ENCODE assay signal across 8 mouse cellular contexts in genomic region chr8:110716075-110716474, GRCm38 (mm10). TPM values are rescaled to one million over a fixed set of nuclear protein-coding genes. Genes with fewer than 3 reads are reported as not detected.
A peak's percentile ranks its signal among the peaks of the same experiment; 100 is the strongest.
DNase-seq lines count a peak whose midpoint lies in the region; ATAC-seq and TF ChIP-seq lines count a peak whose summit lies in the region.

No protein-coding gene starts in this region.

- TF ChIP-seq EP300 in liver, postnatal 0 days (IDR thresholded peaks at IDR 0.05; ENCODE audit: low read depth), result no peak

- H3K9me3 ChIP-seq in intestine, postnatal 0 days (ENCODE audit: control insufficient read depth), result no peaks in the 10 kb centered on the region
- no peaks in the 10 kb centered on the region for H3K9me3 ChIP-seq in limb, embryonic 10.5 days (replicated peaks)
- H3K9me3 ChIP-seq in liver, postnatal 0 days (ENCODE audit: low read length), result no peaks in the 10 kb centered on the region

- DNase-seq in gastrocnemius, adult 2 months, result peak; percentile 64
- DNase-seq in gastrocnemius, postnatal 4 days (ENCODE audit: low spot score in 2 of 2), result no peak
- peak; percentile 85 for DNase-seq in cerebellum, adult 11-12 months
- DNase-seq in gastrocnemius, postnatal 25 days, result peak; percentile 63
- DNase-seq in limb, embryonic 10.5 days (ENCODE audit: low spot score), result no peak
- peak; percentile 82 to 92 for DNase-seq in right cerebral cortex, postnatal 10 days (ENCODE audit: low spot score in 2 of 2)
- DNase-seq in liver, postnatal 0 days, result no peak

- H3K4me3 ChIP-seq in gastrocnemius, adult 2 months, result no peak overlapping the region
- no peak overlapping the region for H3K4me3 ChIP-seq in intestine, postnatal 0 days (ENCODE audit: low read depth, low read length)
- H3K4me3 ChIP-seq in limb, embryonic 10.5 days, result no peak overlapping the region
- H3K4me3 ChIP-seq in liver, postnatal 0 days (ENCODE audit: low read depth, low read length), result no peak overlapping the region

- WGBS in intestine, postnatal 0 days, result 57% methylated on average over 4 of the region's 4 CpGs
- WGBS in limb, embryonic 10.5 days, result 80% methylated on average over 4 of the region's 4 CpGs
- 77% methylated on average over 4 of the region's 4 CpGs for WGBS in liver, postnatal 0 days (ENCODE audit: insufficient replicate concordance)

- intact Hi-C loops in gastrocnemius, adult 2 months (cut with DNase I), result loop anchor here (5.0 kb wide), 1 partner anchor 39 kb away; no protein-coding TSS in a partner anchor

- H3K4me2 ChIP-seq in intestine, postnatal 0 days (replicated peaks; ENCODE audit: low read depth), result no peak overlapping the region
- no peak overlapping the region for H3K4me2 ChIP-seq in liver, postnatal 0 days (ENCODE audit: low read depth, low read length)

- H3K4me1 ChIP-seq in intestine, postnatal 0 days (replicated peaks; ENCODE audit: control insufficient read depth, insufficient read depth, low read length), result peaks cover 15% of the 10 kb centered on the region; the same call in 1 of the 2 replicates
- H3K4me1 ChIP-seq in limb, embryonic 10.5 days, result peaks cover 74% of the 10 kb centered on the region
- H3K4me1 ChIP-seq in liver, postnatal 0 days (ENCODE audit: insufficient read depth), result peaks cover 3% of the 10 kb centered on the region; the same call in 1 of the 2 replicates

- TF ChIP-seq CTCF in gastrocnemius, adult 2 months (IDR thresholded peaks at IDR 0.05), result no peak
- no peak for TF ChIP-seq CTCF in intestine, postnatal 0 days (IDR thresholded peaks at IDR 0.05; ENCODE audit: low read depth)
- TF ChIP-seq CTCF in liver, postnatal 0 days (IDR thresholded peaks at IDR 0.05; ENCODE audit: low read depth), result no peak

- H3K36me3 ChIP-seq in intestine, postnatal 0 days (ENCODE audit: control insufficient read depth, insufficient read depth), result peaks cover 28% of the 10 kb centered on the region
- H3K36me3 ChIP-seq in limb, embryonic 10.5 days, result peaks cover 43% of the 10 kb centered on the region
- H3K36me3 ChIP-seq in liver, postnatal 0 days (replicated peaks; ENCODE audit: insufficient read depth, low read length), result peaks cover 15% of the 10 kb centered on the region

- no peaks in the 10 kb centered on the region for H3K27me3 ChIP-seq in intestine, postnatal 0 days (replicated peaks; ENCODE audit: control insufficient read depth, insufficient read depth, low read length)
- no peaks in the 10 kb centered on the region for H3K27me3 ChIP-seq in limb, embryonic 10.5 days (ENCODE audit: low read depth, poor library complexity, severe bottlenecking)
- peaks cover 10% of the 10 kb centered on the region; the same call in 1 of the 2 replicates for H3K27me3 ChIP-seq in liver, postnatal 0 days (ENCODE audit: insufficient read depth, low read length)

- H3K27ac ChIP-seq in gastrocnemius, adult 2 months, result peak overlapping the region; percentile 90
- peak overlapping the region; percentile 57 for H3K27ac ChIP-seq in intestine, postnatal 0 days (ENCODE audit: low read depth, low read length)
- peak overlapping the region; percentile 95; the same call in 1 of the 2 replicates for H3K27ac ChIP-seq in limb, embryonic 10.5 days
- no peak overlapping the region for H3K27ac ChIP-seq in liver, postnatal 0 days (ENCODE audit: low read depth)

- no peak overlapping the region for H3K9ac ChIP-seq in intestine, postnatal 0 days (ENCODE audit: low read depth, low read length)
- no peak overlapping the region for H3K9ac ChIP-seq in liver, postnatal 0 days (replicated peaks)

- ATAC-seq in intestine, postnatal 0 days, result no peak
- ATAC-seq in liver, postnatal 0 days, result no peak

RNA-seq across cellular contexts. Expression of gene Mtss1l, which starts 5.2 kb away (rescaled TPM):
- total RNA-seq in gastrocnemius, adult 2 months (2021), result 100 to 1,000 TPM in 1 of 2 experiments, 10 to 100 TPM in 1; 85.5 to 125 TPM
- 10 to 100 TPM; 73.8 to 79.3 TPM for total RNA-seq in gastrocnemius, postnatal 4 days (2021)
- 10 to 100 TPM; 64.7 to 82.3 TPM for total RNA-seq in gastrocnemius, postnatal 25 days (2021)
- 4.2 and 4.4 TPM in 2 replicates for polyA plus RNA-seq in intestine, postnatal 0 days (2015; fragmentation: Nextera tagmentation; extraction: Ambion mirVana)
- polyA plus RNA-seq in limb, embryonic 10.5 days (2016; fragmentation: Nextera tagmentation; extraction: Ambion mirVana), result 7.8 and 8.8 TPM in 2 replicates
- polyA plus RNA-seq in liver, postnatal 0 days (2015; fragmentation: Nextera tagmentation; extraction: Ambion mirVana), result 0.95 and 1.2 TPM in 2 replicates

Comparison
In these comparisons a context has a peak if more than half of its experiments do, and no peak if none do; other contexts are left out.
1. DNase-seq: peak in gastrocnemius, adult 2 months (single experiment), cerebellum, adult 11-12 months (single experiment), gastrocnemius, postnatal 25 days (single experiment) and right cerebral cortex, postnatal 10 days (2 of 2); none in gastrocnemius, postnatal 4 days (0 of 2), limb, embryonic 10.5 days (single experiment) and liver, postnatal 0 days (single experiment).